Mouse (Mus musculus) limb, embryonic 14.5 days (tissue): Measurements from ENCODE around the gene Tbccd1. TPM values are rescaled to one million over a fixed set of nuclear protein-coding genes. Genes with fewer than 3 reads are reported as not detected.
A peak's percentile ranks its signal among the peaks of the same experiment; 100 is the strongest.

Experiments used
- ATAC-seq: fragments of 200-750 bp; cut with Nextera tagmentation; 2 replicates; pipeline ENCODE4 v1.8.0; 2017; ENCODE audit warnings: low read depth, moderate number of reproducible peaks, moderate TSS enrichment; ENCODE audit not compliant: low FRiP score
- DNase-seq: peaks from one replicate; pipeline ENCODE4 v3.0.0-alpha.2; 2015; ENCODE audit warnings: low spot score
- H3K27ac ChIP-seq: fragments of 300-500 bp; sonication (generic); replicated peaks from 2 replicates; pipeline ENCODE4 v1.5.1; 2014; ENCODE audit warnings: low read depth, mild to moderate bottlenecking, low read length, moderate library complexity, mixed read lengths
- H3K27me3 ChIP-seq: fragments of 300-500 bp; sonication (generic); 2 replicates; pipeline ENCODE4 v1.6.1; 2014; ENCODE audit warnings: low read length, mixed read lengths; ENCODE audit not compliant: control insufficient read depth, insufficient read depth
- H3K36me3 ChIP-seq: fragments of 300-500 bp; sonication (generic); 2 replicates; pipeline ENCODE4 v1.6.1; 2014; ENCODE audit warnings: mild to moderate bottlenecking, low read length, moderate library complexity, mixed read lengths; ENCODE audit not compliant: control insufficient read depth, insufficient read depth
- H3K4me1 ChIP-seq: fragments of 300-500 bp; sonication (generic); 2 replicates; pipeline ENCODE4 v1.6.1; 2014; ENCODE audit warnings: antibody characterized with exemption, low read length, mixed read lengths; ENCODE audit not compliant: control insufficient read depth, insufficient read depth
- H3K4me2 ChIP-seq: fragments of 300-500 bp; sonication (generic); replicated peaks from 2 replicates; pipeline ENCODE4 v1.6.1; 2014; ENCODE audit warnings: low read depth, mild to moderate bottlenecking, low read length, moderate library complexity; ENCODE audit not compliant: severe bottlenecking
- H3K4me3 ChIP-seq: fragments of 300-500 bp; sonication (generic); replicated peaks from 2 replicates; pipeline ENCODE4 v1.5.1; 2014; ENCODE audit warnings: low read length
- H3K9ac ChIP-seq: fragments of 300-500 bp; sonication (generic); 2 replicates; pipeline ENCODE4 v1.6.1; 2014; ENCODE audit warnings: mild to moderate bottlenecking, low read depth, low read length, moderate library complexity; ENCODE audit not compliant: severe bottlenecking
- H3K9me3 ChIP-seq: fragments of 300-500 bp; sonication (generic); 2 replicates; pipeline ENCODE4 v1.6.1; 2016; ENCODE audit warnings: low read length; ENCODE audit not compliant: control insufficient read depth
- POLR2A ChIP-seq: fragments of 200-500 bp; IDR thresholded peaks from 2 replicates; pipeline ENCODE4 v1.8.0; 2012; ENCODE audit warnings: inconsistent platforms, mild to moderate bottlenecking, moderate library complexity, borderline replicate concordance; ENCODE audit not compliant: insufficient read depth, insufficient read length; ENCODE audit errors: extremely low read depth
- WGBS: fragments of 180-500 bp; shearing (Covaris S2); extraction: QIAGEN DNeasy Blood & Tissue Kit; methylation state at CpG from one replicate; pipeline ENCODE4 v1.1.7; 2014; 5-methylcytosine and 5-hydroxymethylcytosine counted together
- polyA plus RNA-seq, 2 experiments: library from polyadenylated mRNA; depleted of rRNA in 1 of 2; stranded (reverse) in 1 of 2; unstranded in 1 of 2; fragments of >200 nt; fragmentation: Nextera tagmentation in 1 of 2; extraction: Ambion mirVana in 1 of 2; gene quantifications; 2 replicates each; pipeline versions ENCODE4 v1.2.1 to v1.2.3; 2012 to 2014

Tbccd1 gene
- polyA plus RNA-seq, 2 experiments, result 23.0 to 26.0 TPM

DNA sequence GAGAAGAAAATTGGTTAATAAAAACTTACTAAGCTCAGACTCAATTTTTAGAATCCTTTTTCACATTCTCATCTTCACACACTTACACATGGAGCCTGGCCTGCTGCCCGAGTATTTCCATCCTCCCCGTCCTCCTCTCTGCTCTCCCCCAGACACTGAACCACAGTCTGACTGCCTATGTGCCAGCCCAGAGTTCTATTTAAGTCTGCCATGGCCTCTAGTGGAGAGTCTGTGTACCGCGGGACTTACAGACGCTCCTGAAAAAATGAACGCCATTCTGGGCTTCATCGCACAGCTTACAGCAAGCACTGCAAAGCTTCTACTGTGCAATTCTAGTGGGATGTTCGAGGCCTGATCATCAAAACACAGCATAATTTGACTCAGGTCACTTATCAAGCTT, 36.7 kb downstream of the Tbccd1 start:
- H3K9me3 ChIP-seq, result no peaks in the 10 kb centered on the region
- no peak overlapping the region for H3K4me3 ChIP-seq
- 58% methylated on average over 8 of the region's 8 CpGs for WGBS
- no peak overlapping the region for H3K9ac ChIP-seq
- no peak overlapping the region for H3K27ac ChIP-seq
- H3K36me3 ChIP-seq, result peaks cover 27% of the 10 kb centered on the region
- TF ChIP-seq POLR2A, result no peak
- DNase-seq, result no peak
- H3K4me1 ChIP-seq, result no peaks in the 10 kb centered on the region
- no peaks in the 10 kb centered on the region for H3K27me3 ChIP-seq
- ATAC-seq, result no peak
- H3K4me2 ChIP-seq, result no peak overlapping the region

DNA sequence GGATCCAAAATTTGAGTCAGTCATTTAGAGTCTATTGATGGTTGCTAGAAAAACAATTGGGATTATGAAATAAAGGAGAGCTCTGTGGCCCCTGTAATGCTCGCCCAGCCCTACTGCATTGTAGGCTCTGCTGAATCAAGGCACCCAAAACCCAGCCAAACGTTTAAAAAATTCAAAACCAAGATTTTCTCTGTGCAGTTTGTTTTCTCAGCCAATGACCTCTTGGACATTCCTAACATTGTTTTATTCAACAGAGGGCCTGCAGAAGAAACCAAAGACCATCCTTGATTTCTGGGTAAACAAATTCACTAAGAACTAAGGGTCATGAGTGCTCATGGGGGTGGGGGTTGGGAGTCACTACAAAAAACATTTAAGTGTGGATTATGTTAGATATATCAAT, 46.0 kb downstream of the Tbccd1 start, which contains the start of gene Crygs:
Gene Crygs, minus strand, starts transcription at position 101 of the 400 bp plus-strand sequence.
- no peaks in the 10 kb centered on the region for H3K4me1 ChIP-seq
- 80% methylated on average over 2 of the region's 2 CpGs for WGBS
- no peak for DNase-seq
- ATAC-seq, result no peak
- TF ChIP-seq POLR2A, result no peak
- H3K27ac ChIP-seq, result no peak within 1 kb of the TSS
- no peaks in the 10 kb centered on the region for H3K27me3 ChIP-seq
- H3K36me3 ChIP-seq, result peaks cover 4% of the 10 kb centered on the region; the same call in 1 of the 2 replicates
- no peak within 1 kb of the TSS for H3K4me3 ChIP-seq
- no peak within 1 kb of the TSS for H3K9ac ChIP-seq
- no peaks in the 10 kb centered on the region for H3K9me3 ChIP-seq
- H3K4me2 ChIP-seq, result no peak within 1 kb of the TSS

GRCm38 (mm10) chr16:22807468-22808070, 49.9 kb downstream of the Tbccd1 start:
- no peak overlapping the region for H3K4me3 ChIP-seq
- H3K27ac ChIP-seq, result no peak overlapping the region
- TF ChIP-seq POLR2A, result no peak
- no peak overlapping the region for H3K9ac ChIP-seq
- 12% methylated on average over 17 of the region's 17 CpGs for WGBS
- ATAC-seq (no peak), DNase-seq (peak; percentile 70)
- no peaks in the 10 kb centered on the region for H3K36me3 ChIP-seq
- H3K4me2 ChIP-seq, result no peak overlapping the region; the same call in 1 of the 2 replicates
- H3K4me1 ChIP-seq, result no peaks in the 10 kb centered on the region
- no peaks in the 10 kb centered on the region for H3K9me3 ChIP-seq
- no peaks in the 10 kb centered on the region for H3K27me3 ChIP-seq

DNA sequence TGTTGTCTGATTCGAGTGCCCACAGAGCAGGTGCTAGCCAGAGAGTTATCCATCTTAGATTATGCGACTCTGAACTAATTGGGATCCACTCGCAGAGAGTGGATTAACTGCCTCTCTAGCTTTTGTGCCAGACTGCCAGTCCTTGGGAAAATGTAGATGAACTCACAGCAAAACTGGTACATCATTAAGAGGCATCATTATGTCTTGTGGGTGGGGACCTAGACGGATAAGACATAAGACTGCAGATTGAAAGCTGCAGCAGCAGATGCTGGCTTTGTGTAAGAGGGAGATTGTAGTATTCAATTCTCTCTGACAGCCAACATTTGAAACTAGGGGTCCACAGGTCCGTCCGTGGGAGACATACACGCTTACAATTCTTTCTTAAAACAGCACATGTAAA, 54.7 kb downstream of the Tbccd1 start:
- Histone ChIP-seq H3K36me3 (no peaks in the 10 kb centered on the region), H3K27me3 (no peaks in the 10 kb centered on the region), H3K9me3 (no peaks in the 10 kb centered on the region), H3K27ac (no peak overlapping the region), H3K9ac (no peak overlapping the region), H3K4me1 (no peaks in the 10 kb centered on the region), H3K4me2 (no peak overlapping the region), H3K4me3 (no peak overlapping the region)
- no peak for ATAC-seq
- TF ChIP-seq POLR2A, result no peak
- no peak for DNase-seq
- 80% methylated on average over 7 of the region's 7 CpGs for WGBS

DNA sequence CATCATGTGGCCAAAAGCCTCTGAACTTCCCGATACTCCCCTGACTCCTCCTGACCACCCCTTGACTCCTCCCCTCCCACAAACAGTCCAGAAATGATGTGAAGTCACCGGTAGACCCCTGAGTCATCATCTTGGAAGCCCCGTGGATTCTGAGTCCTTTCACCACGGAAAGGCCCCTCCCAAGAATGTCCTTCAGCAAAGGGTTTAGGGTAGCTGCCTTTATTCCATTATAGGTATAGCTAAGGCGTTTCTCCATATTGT, 56.7 kb downstream of the Tbccd1 start:
- H3K4me2 ChIP-seq, result no peak overlapping the region
- H3K36me3 ChIP-seq, result no peaks in the 10 kb centered on the region
- WGBS, result 71% methylated on average over 5 of the region's 5 CpGs
- H3K27me3 ChIP-seq, result no peaks in the 10 kb centered on the region
- no peak overlapping the region for H3K4me3 ChIP-seq
- no peak overlapping the region for H3K27ac ChIP-seq
- ATAC-seq (no peak), DNase-seq (no peak)
- no peak overlapping the region for H3K9ac ChIP-seq
- no peaks in the 10 kb centered on the region for H3K9me3 ChIP-seq
- no peak for TF ChIP-seq POLR2A
- no peaks in the 10 kb centered on the region for H3K4me1 ChIP-seq
